Mouse (Mus musculus): ENCODE results near the gene Pnkp.

GRCm38 (mm10) chr7:44856265-44856916 is 548 bp upstream of the Pnkp start:
- TF ChIP-seq CTCF (IDR thresholded peaks at IDR 0.05; ENCODE audit: control insufficient read depth, insufficient read depth, low read length) = no peak
- no peak for TF ChIP-seq POLR2A (IDR thresholded peaks at IDR 0.05; ENCODE audit: borderline replicate concordance, control insufficient read depth, low read depth, low read length)

All from bone marrow, adult 2 months (tissue).